ENCODE assay signal across 9 mouse cellular contexts in genomic region chr3:131637664-131638063, GRCm38 (mm10).
DNase-seq lines count a peak whose midpoint lies in the region; ATAC-seq lines count a peak whose summit lies in the region.
"Had no signal": no experiment of that assay in that cellular context is flagged by ENCODE, and none has a peak within 500 bp of the region (broad histone marks: within the 10 kb centered on the region; RNA-seq: fewer than 3 reads in every experiment).

No protein-coding gene starts in this region.

- WGBS in hindbrain, embryonic 12.5 days: 22% methylated on average over 10 of the region's 10 CpGs
- 22% methylated on average over 10 of the region's 10 CpGs for WGBS in midbrain, embryonic 14.5 days

- H3K36me3 ChIP-seq in hindbrain, embryonic 12.5 days: peaks cover 9% of the 10 kb centered on the region; the same call in 1 of the 2 replicates
- peaks cover 10% of the 10 kb centered on the region for H3K36me3 ChIP-seq in midbrain, embryonic 14.5 days (ENCODE audit: control insufficient read depth, insufficient read depth, low read length)

- DNase-seq in adrenal gland, adult 2 months: peak; percentile 60
- no peak for DNase-seq in adrenal gland, postnatal 4 days (ENCODE audit: low spot score in 2 of 2)
- peak; percentile 36 for DNase-seq in MN1 (ENCODE audit: low spot score)
- peak; percentile 24 for DNase-seq in midbrain, embryonic 14.5 days
- DNase-seq in urinary bladder, adult 2 months (ENCODE audit: low spot score): no peak

- H3K4me1 ChIP-seq in hindbrain, embryonic 12.5 days: peaks cover 10% of the 10 kb centered on the region
- peaks cover 4% of the 10 kb centered on the region; the same call in 1 of the 2 replicates for H3K4me1 ChIP-seq in midbrain, embryonic 14.5 days (ENCODE audit: control insufficient read depth, insufficient read depth, low read length)

- no peak overlapping the region for H3K9ac ChIP-seq in hindbrain, embryonic 12.5 days
- H3K9ac ChIP-seq in midbrain, embryonic 14.5 days (replicated peaks; ENCODE audit: low read length): no peak overlapping the region
- H3K9ac ChIP-seq: liver, embryonic 14.5 days had no signal

- peak; percentile 46; the same call in 1 of the 2 replicates for ATAC-seq in hindbrain, embryonic 12.5 days (ENCODE audit: low FRiP score)
- ATAC-seq in midbrain, embryonic 14.5 days (ENCODE audit: low FRiP score, low TSS enrichment): no peak
- no peak for ATAC-seq in megakaryocyte progenitor cell, adult 5-6 weeks (replicated peaks; ENCODE audit: poor library complexity)
- ATAC-seq in cerebellum, adult (ENCODE audit: insufficient number of reproducible peaks, low FRiP score, low TSS enrichment): no peak

- no peak overlapping the region for H3K4me2 ChIP-seq in hindbrain, embryonic 12.5 days (replicated peaks)
- H3K4me2 ChIP-seq in midbrain, embryonic 14.5 days (ENCODE audit: low read length): no peak overlapping the region

- H3K4me3 ChIP-seq in hindbrain, embryonic 12.5 days: no peak overlapping the region
- H3K4me3 ChIP-seq in midbrain, embryonic 14.5 days (replicated peaks; ENCODE audit: low read depth, low read length): no peak overlapping the region

- H3K27me3 ChIP-seq in hindbrain, embryonic 12.5 days: no peaks in the 10 kb centered on the region
- no peaks in the 10 kb centered on the region for H3K27me3 ChIP-seq in midbrain, embryonic 14.5 days (ENCODE audit: control insufficient read depth, insufficient read depth, low read length)

- H3K9me3 ChIP-seq in hindbrain, embryonic 12.5 days (replicated peaks): no peaks in the 10 kb centered on the region
- H3K9me3 ChIP-seq in midbrain, embryonic 14.5 days (ENCODE audit: control insufficient read depth, low read length): no peaks in the 10 kb centered on the region

- H3K27ac ChIP-seq in hindbrain, embryonic 12.5 days: no peak overlapping the region
- H3K27ac ChIP-seq in midbrain, embryonic 14.5 days (replicated peaks; ENCODE audit: low read depth, low read length): peak overlapping the region; percentile 42; the same call in 1 of the 2 replicates
- H3K27ac ChIP-seq: liver, embryonic 14.5 days had no signal

Comparison
In these comparisons a context has a peak if more than half of its experiments do, and no peak if none do; other contexts are left out.
1. DNase-seq: peak in adrenal gland, adult 2 months (single experiment), MN1 (single experiment) and midbrain, embryonic 14.5 days (single experiment); none in adrenal gland, postnatal 4 days (0 of 2) and urinary bladder, adult 2 months (single experiment).